Mouse (Mus musculus): ENCODE results near the gene Igfbp1.

Gene Igfbp1

GRCm38 (mm10) chr11:7237712-7238111 lies 40.1 kb downstream of the Igfbp1 start:
- TF ChIP-seq GATA4 (IDR thresholded peaks at IDR 0.05; ENCODE audit: insufficient replicate concordance, low read length), result no peak

DNA sequence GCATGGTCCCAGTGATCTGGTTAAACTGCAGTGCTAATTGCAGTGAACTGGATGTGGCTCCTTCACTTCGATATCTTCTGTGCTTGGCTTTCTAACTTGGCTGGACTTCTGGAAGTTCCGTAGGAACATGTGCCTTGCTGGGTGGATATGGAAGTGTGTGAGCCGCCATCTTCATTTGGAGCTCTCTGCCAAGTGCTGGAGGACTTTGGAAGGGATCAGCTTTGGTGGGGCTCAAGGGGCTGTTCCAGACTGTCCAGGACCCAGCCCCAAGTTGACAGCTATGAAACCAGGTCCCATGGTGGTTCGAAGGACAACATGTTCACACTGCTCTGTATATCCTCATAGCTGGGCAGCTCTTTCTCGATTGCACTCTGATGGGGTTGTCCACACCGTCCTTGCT lies 41.0 kb downstream of the Igfbp1 start:
- no peak for TF ChIP-seq GATA4 (IDR thresholded peaks at IDR 0.05; ENCODE audit: insufficient replicate concordance, low read length)

GRCm38 (mm10) chr11:7239041-7239740 lies 41.6 kb downstream of the Igfbp1 start:
- TF ChIP-seq GATA4 (IDR thresholded peaks at IDR 0.05; ENCODE audit: insufficient replicate concordance, low read length), result no peak

GRCm38 (mm10) chr11:7244782-7245181 lies 47.2 kb downstream of the Igfbp1 start:
- no peak for TF ChIP-seq GATA4 (IDR thresholded peaks at IDR 0.05; ENCODE audit: insufficient replicate concordance, low read length)

- no peak for TF ChIP-seq GATA4 (IDR thresholded peaks at IDR 0.05; ENCODE audit: insufficient replicate concordance, low read length)
Observed at GRCm38 (mm10) chr11:7250415-7250814, 52.8 kb downstream of the Igfbp1 start.

GRCm38 (mm10) chr11:7250870-7251269 lies 53.3 kb downstream of the Igfbp1 start:
- TF ChIP-seq GATA4 (IDR thresholded peaks at IDR 0.05; ENCODE audit: insufficient replicate concordance, low read length), result no peak

All from liver, adult (tissue).